Mouse (Mus musculus) gastrocnemius, adult 2 months (tissue): ENCODE measurements at regions not wholly inside any gene's neighbourhood (a gene's known extent, or its start where the extent isn't known, plus 50 kb on each side); places are given as distances from the start of the nearest gene placed in this dataset.
A peak's percentile ranks its signal among the peaks of the same experiment; 100 is the strongest.

Experiments used
- DNase-seq: peaks from one replicate; pipeline ENCODE4 v3.0.0; 2022
- H3K27ac ChIP-seq: fragments of 200-600 bp; 2 replicates; pipeline ENCODE4 v1.8.1; 2022; ENCODE audit warnings: mild to moderate bottlenecking
- H3K4me3 ChIP-seq: fragments of 200-600 bp; 2 replicates; pipeline ENCODE4 v1.8.1; 2022; ENCODE audit warnings: mild to moderate bottlenecking, moderate library complexity
- CTCF ChIP-seq: fragments of 200-600 bp; IDR thresholded peaks from 2 replicates; pipeline ENCODE4 v1.8.1; 2022; ENCODE audit warnings: antibody characterized with exemption, mild to moderate bottlenecking, moderate library complexity
- intact Hi-C: fragments of 180-260 bp; cut with DNase I; formaldehyde crosslinking; loops from one replicate; pipeline ENCODE4 v1.15.1; 2025

DNA sequence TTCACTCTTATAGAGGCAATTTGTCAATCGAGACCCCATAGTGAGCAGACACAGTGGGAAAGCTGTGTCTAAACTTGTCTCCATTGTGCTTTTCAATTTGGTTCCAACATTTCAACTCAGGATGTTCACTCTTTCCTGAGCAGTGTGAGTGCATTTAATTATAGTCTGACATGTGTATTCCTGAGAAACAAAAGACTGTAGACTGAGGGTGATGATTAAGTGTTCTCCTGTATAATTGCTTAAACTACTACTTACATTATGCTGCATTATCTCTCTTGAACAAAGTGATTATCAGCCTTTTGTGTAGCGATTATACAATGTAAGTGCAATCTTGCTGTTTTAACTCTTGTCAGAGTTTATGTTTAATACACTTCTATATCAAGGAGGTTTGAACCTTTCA, 87.9 kb downstream of the 1700008P02Rik start:
- DNase-seq, result no peak
- intact Hi-C loops, result no loop called here

DNA sequence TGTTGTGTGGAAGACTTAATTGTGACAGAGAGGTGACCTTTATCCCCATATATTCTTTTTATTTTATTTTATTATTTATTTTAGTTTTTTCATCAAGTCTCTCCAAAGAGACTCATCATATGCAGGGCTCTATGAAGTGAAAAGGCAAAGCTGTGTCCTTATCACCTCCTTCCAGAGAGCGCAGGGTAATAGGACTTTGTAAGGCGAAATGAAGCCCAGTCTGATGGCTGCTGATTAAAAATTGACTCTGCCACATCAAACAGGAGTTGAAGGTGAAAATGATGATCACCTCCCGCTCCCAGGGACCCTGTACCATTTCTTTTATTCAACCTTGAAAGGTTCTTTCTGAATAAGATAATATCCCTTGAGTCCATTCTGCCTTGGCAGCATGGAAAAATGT, 94.3 kb downstream of the 1700008P02Rik start:
- TF ChIP-seq CTCF, result no peak
- H3K27ac ChIP-seq, result no peak overlapping the region
- intact Hi-C loops, result no loop called here

More for the DNA sequence above, 87.9 kb downstream of the 1700008P02Rik start:
- H3K4me3 ChIP-seq, result no peak overlapping the region
- no peak for TF ChIP-seq CTCF
- H3K27ac ChIP-seq, result no peak overlapping the region

DNA sequence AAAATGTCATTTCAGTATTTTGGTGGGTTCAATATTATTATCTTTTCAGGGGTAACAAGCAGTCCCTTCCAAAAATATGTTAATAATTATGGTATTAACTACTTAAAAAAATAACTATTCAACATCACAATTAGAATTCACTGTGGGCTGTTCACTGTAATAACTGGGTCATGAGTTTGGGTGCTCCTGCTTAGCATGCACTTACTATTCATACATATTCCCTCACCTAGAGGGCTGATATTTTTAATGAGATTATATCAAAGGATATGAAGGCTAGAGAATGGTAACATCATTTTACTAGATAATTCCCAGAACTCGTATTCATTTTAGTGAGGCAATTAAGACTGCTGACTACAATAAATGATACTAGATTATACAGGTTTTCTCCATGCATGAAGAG, 95.1 kb downstream of the 1700008P02Rik start:
- TF ChIP-seq CTCF, result no peak
- H3K4me3 ChIP-seq, result no peak overlapping the region
- H3K27ac ChIP-seq, result no peak overlapping the region
- DNase-seq, result no peak
- intact Hi-C loops, result no loop called here

More for the DNA sequence above, 94.3 kb downstream of the 1700008P02Rik start:
- DNase-seq, result no peak
- no peak overlapping the region for H3K4me3 ChIP-seq

DNA sequence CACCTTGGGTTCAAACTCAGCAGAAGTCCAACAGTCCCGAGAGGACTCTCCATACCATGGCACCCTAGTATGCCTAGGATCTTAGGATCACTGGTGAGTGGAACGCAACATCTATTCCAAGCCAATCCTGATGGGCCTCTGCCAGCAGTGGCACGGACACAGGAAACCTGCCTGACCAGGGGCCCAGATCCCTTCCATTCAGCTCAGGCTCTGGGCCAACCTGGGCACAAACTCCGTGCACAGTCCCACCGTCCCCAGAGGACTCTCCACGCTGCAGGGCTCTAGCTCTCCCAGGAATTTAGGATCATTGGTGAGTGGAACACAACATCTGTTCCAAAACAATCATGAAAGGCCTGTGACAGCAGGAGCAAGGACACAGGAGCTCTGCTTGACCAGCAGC, 108.9 kb downstream of the 1700008P02Rik start:
- intact Hi-C loops, result no loop called here
- peak; percentile 9 for DNase-seq
- Histone ChIP-seq H3K27ac (no peak overlapping the region), H3K4me3 (no peak overlapping the region)
- no peak for TF ChIP-seq CTCF

DNA sequence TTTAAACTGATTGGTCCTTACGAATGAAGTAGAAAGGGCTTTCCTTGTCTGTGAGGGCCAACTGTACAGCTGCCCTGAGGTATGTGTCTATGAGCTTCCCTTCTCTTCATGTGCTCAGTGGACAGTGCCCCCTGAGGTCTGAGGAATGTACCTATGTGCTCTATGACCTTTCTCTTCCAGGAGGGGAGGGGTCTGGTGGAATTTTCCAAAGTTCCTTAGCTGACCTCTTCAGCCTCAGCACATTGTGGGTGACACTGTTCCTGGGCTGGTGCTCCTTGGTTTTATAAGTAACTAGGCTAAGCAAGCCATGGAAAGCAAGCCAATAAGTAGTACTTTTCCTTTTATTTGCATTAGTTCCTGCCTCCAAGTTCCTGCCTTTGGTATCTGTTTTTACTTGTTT, 116.1 kb downstream of the 1700008P02Rik start:
- no peak for TF ChIP-seq CTCF
- Histone ChIP-seq H3K4me3 (no peak overlapping the region), H3K27ac (no peak overlapping the region)
- intact Hi-C loops, result no loop called here
- DNase-seq, result no peak

DNA sequence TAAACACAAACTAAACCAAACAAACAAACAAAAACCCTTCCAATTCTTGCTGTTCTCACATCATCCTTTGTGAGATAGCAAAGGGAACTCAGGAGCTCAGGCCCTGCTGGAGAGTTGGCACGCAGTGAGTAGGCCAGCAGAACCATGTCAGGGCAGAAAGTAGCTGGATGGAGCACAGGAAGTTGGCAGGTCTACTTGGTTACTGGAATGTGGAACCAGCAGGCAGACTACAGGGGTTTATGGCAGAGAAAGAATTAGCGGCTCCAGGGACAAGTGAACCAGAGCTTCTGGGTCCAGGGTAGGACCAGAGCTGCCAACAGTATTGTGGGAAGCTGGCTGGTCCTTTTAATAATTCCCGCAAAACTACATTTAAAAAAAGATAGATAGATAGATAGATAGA, 136.2 kb downstream of the 1700008P02Rik start:
- H3K4me3 ChIP-seq, result no peak overlapping the region
- no peak for DNase-seq
- H3K27ac ChIP-seq, result no peak overlapping the region
- intact Hi-C loops, result no loop called here
- TF ChIP-seq CTCF, result no peak

DNA sequence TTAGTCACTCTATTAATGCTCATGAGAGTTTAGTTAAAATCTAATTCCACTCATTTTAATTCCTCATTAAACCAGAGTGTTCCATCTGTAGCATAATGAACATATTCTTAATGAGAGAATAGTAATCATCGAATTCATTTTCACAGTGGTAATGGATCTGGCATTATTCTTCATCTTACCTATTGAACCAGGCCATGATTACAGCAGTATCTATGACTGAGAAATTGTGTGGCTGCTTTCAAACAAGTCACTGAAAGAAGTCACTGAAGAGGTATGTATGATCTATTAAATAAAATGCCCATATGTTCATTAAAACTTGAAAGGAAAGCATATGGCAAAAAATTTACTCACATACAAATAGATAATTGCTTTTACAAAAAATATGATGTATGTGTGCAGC, 138.6 kb downstream of the 1700008P02Rik start:
- Histone ChIP-seq H3K27ac (no peak overlapping the region), H3K4me3 (no peak overlapping the region)
- no peak for TF ChIP-seq CTCF
- intact Hi-C loops, result no loop called here
- no peak for DNase-seq
